Mouse (Mus musculus) yolk sac, embryonic 10.5 days (tissue): ENCODE measurements around the gene Nme3.
"Not testable (repeated sequence)": the region's sequence is repeated elsewhere in the genome, so short reads cannot be mapped to it uniquely, and the experiment has no call there.

Experiments
- DNase-seq: peaks from one replicate; pipeline ENCODE4 v3.0.0-alpha.2; 2017; ENCODE audit warnings: low spot score

Nme3 gene

GRCm38 (mm10) chr17:24900014-24900413, 3.7 kb downstream of the Nme3 start:
- no peak for DNase-seq

GRCm38 (mm10) chr17:24902124-24902523, 5.8 kb downstream of the Nme3 start:
- no peak for DNase-seq

- no peak for DNase-seq
Observed at GRCm38 (mm10) chr17:24902671-24903474, 6.6 kb downstream of the Nme3 start.

GRCm38 (mm10) chr17:24903767-24904166, 7.5 kb downstream of the Nme3 start:
- no peak for DNase-seq

- DNase-seq: no peak
Observed at GRCm38 (mm10) chr17:24907591-24907990, 11.3 kb downstream of the Nme3 start.

GRCm38 (mm10) chr17:24913984-24914383, 17.7 kb downstream of the Nme3 start:
- no peak for DNase-seq

GRCm38 (mm10) chr17:24923246-24923645, 26.9 kb downstream of the Nme3 start:
- no peak for DNase-seq

GRCm38 (mm10) chr17:24929506-24929905, 33.2 kb downstream of the Nme3 start:
- no peak for DNase-seq

- DNase-seq: no peak
Observed at GRCm38 (mm10) chr17:24932431-24932830, 36.1 kb downstream of the Nme3 start.

- no peak for DNase-seq
Observed at GRCm38 (mm10) chr17:24933163-24933562, 36.9 kb downstream of the Nme3 start.

GRCm38 (mm10) chr17:24934926-24935325, 38.6 kb downstream of the Nme3 start:
- DNase-seq: no peak

- DNase-seq: no peak
Observed at GRCm38 (mm10) chr17:24935666-24936065, 39.4 kb downstream of the Nme3 start.

GRCm38 (mm10) chr17:24936259-24937237, 40.2 kb downstream of the Nme3 start, which contains the start of gene Mapk8ip3:
Gene Mapk8ip3 (minus strand): TSS chr17:24936977.
- peak; percentile 93 for DNase-seq

GRCm38 (mm10) chr17:24937266-24937665, 41.0 kb downstream of the Nme3 start:
- no peak for DNase-seq

- DNase-seq: not testable (repeated sequence)
Observed at GRCm38 (mm10) chr17:24942453-24942852, 46.2 kb downstream of the Nme3 start.

- DNase-seq: no peak
Observed at GRCm38 (mm10) chr17:24943036-24943435, 46.7 kb downstream of the Nme3 start.

- DNase-seq: not testable (repeated sequence)
Observed at GRCm38 (mm10) chr17:24943589-24943988, 47.3 kb downstream of the Nme3 start.
